Mouse (Mus musculus): ENCODE measurements around the gene Rcc1.

- TF ChIP-seq GATA1 (IDR thresholded peaks at IDR 0.05; ENCODE audit: borderline replicate concordance, low read length) (no peak), FLI1 (IDR thresholded peaks at IDR 0.05; ENCODE audit: low read length) (no peak)
These were observed 59.6 kb downstream of the Rcc1 start for GRCm38 (mm10) chr4:132293682-132294240.
